Mouse (Mus musculus) kidney, embryonic 16.5 days (tissue): ENCODE data around the gene Gcnt2. TPM values are rescaled to one million over a fixed set of nuclear protein-coding genes. Genes with fewer than 3 reads are reported as not detected.

Experiments used
- ATAC-seq: fragments of 200-750 bp; cut with Nextera tagmentation; 2 replicates; pipeline ENCODE4 v1.8.0; 2017; ENCODE audit warnings: moderate TSS enrichment; ENCODE audit not compliant: low FRiP score, low TSS enrichment
- H3K27ac ChIP-seq: fragments of 300-500 bp; sonication (generic); 2 replicates; pipeline ENCODE4 v1.5.1; 2014; ENCODE audit warnings: low read length
- H3K27me3 ChIP-seq: fragments of 300-500 bp; sonication (generic); 2 replicates; pipeline ENCODE4 v1.6.1; 2014; ENCODE audit warnings: low read length, control low read depth, mixed read lengths; ENCODE audit not compliant: insufficient read depth
- H3K36me3 ChIP-seq: fragments of 300-500 bp; sonication (generic); 2 replicates; pipeline ENCODE4 v1.6.1; 2014; ENCODE audit warnings: low read length, control low read depth, mixed read lengths; ENCODE audit not compliant: insufficient read depth
- H3K4me1 ChIP-seq: fragments of 300-500 bp; sonication (generic); 2 replicates; pipeline ENCODE4 v1.6.1; 2014; ENCODE audit warnings: low read length, control low read depth, mixed read lengths; ENCODE audit not compliant: insufficient read depth
- H3K4me2 ChIP-seq: fragments of 300-500 bp; sonication (generic); replicated peaks from 2 replicates; pipeline ENCODE4 v1.6.1; 2014; ENCODE audit warnings: low read depth, low read length
- H3K4me3 ChIP-seq: fragments of 300-500 bp; sonication (generic); 2 replicates; pipeline ENCODE4 v1.5.1; 2014; ENCODE audit warnings: mild to moderate bottlenecking, low read length
- H3K9ac ChIP-seq: fragments of 300-500 bp; sonication (generic); replicated peaks from 2 replicates; pipeline ENCODE4 v1.6.1; 2014; ENCODE audit warnings: low read length
- H3K9me3 ChIP-seq: fragments of 300-500 bp; sonication (generic); 2 replicates; pipeline ENCODE4 v1.6.1; 2016; ENCODE audit warnings: low read length, control low read depth
- WGBS: fragments of 180-500 bp; shearing (Covaris S2); extraction: QIAGEN DNeasy Blood & Tissue Kit; methylation state at CpG from one replicate; pipeline ENCODE4 v1.1.7; 2014; 5-methylcytosine and 5-hydroxymethylcytosine counted together
- polyA plus RNA-seq: library from polyadenylated mRNA; unstranded; fragments of >200 nt; fragmentation: Nextera tagmentation; extraction: Ambion mirVana; gene quantifications from 2 replicates; pipeline ENCODE4 v1.2.1, GENCODE M21; 2015

Gcnt2 gene
- polyA plus RNA-seq, 1 experiment from 2014 or later: 5.9 TPM

DNA sequence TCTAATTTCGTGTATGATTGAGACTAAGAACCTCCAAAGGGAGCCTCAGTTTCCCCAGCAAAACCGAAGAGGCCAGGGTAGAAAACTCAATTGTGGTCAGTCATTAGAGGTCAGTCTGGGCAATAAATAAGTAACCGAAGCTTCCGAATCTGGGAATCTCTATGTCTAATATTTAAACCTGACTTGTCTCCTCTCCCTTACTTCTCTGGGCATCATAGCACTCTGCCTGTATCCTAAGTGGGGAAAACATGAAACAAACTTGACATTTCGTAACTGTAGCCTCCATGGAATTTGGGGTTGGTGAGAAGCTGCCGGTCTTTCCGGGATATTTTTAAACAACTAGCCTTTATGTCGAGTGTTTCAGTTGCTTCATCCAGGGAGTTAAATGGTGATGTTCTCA lies 329 bp upstream of the Gcnt2 start:
- no peak for ATAC-seq
- Histone ChIP-seq H3K4me2 (peak overlapping the region; percentile 64), H3K4me1 (peaks cover 22% of the 10 kb centered on the region), H3K9me3 (no peaks in the 10 kb centered on the region), H3K9ac (peak overlapping the region; percentile 59; the same call in 1 of the 2 replicates), H3K27me3 (no peaks in the 10 kb centered on the region), H3K36me3 (no peaks in the 10 kb centered on the region), H3K4me3 (peak overlapping the region; percentile 48; the same call in 1 of the 2 replicates), H3K27ac (peak overlapping the region; percentile 65)
- whole genome bisulfite sequencing: 54% methylated on average over 8 of the region's 8 CpGs

DNA sequence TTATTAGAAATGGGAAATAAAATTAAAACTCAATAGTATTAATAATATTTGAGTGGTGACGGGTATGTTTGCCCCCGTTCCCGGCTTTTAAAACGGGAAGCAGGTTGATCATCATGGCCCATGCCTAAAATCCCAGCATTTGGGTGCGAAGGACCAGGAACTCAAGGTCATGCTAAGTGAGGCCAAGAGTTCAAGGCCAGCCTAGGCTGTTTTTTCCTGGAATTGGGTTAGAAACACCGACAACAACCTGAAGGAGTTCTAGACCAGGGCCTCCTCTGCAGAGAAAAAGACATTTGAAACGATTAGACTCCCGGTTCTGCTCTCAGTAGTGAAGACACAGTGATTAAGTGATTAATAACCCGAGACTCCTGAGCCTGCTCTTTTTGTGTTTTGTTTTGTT lies 3.5 kb downstream of the Gcnt2 start:
- H3K4me2 ChIP-seq: no peak overlapping the region
- ATAC-seq: no peak
- H3K4me1 ChIP-seq: peaks cover 13% of the 10 kb centered on the region
- WGBS: 82% methylated on average over 9 of the region's 9 CpGs
- H3K27ac ChIP-seq: no peak overlapping the region
- no peaks in the 10 kb centered on the region for H3K9me3 ChIP-seq
- H3K27me3 ChIP-seq: no peaks in the 10 kb centered on the region
- H3K9ac ChIP-seq: no peak overlapping the region
- H3K36me3 ChIP-seq: no peaks in the 10 kb centered on the region
- no peak overlapping the region for H3K4me3 ChIP-seq

DNA sequence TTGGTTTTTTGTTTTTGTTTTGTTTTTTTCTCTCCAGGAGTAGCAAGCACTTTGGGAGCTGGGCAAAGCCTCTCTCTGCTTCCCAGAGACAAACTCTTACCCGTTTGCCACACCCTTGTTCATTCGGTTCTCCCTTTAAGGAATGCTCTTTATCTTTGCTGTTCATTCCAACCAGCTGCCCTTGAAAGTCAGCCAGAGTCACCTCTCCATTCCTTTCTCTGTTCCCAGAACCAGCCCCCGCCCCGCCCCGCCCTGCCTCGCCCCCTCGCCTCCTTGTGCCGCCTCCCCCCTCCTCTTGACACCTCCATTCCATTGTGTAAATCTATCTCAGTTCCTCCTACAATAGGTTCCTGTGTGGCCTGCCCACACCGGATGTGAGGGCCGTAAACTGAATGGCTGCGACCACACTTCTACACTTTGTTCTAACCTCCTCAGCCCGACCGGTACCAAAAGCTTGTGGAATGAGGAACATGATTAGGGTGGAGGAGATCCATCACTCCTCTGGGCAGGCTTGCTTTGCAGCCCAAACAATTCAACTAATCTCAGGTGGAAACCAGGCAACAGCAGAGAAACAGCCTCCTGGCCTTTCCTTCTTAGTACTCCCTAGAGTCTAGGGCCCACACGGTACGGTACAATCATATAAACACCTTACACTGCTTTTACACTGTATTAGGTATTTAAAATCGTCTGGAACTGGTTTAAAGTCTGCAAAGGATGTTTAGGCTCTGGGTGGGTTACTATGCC lies 9.5 kb downstream of the Gcnt2 start:
- Histone ChIP-seq H3K36me3 (no peaks in the 10 kb centered on the region), H3K9me3 (peaks cover 4% of the 10 kb centered on the region; the same call in 1 of the 2 replicates), H3K27me3 (no peaks in the 10 kb centered on the region), H3K4me3 (no peak overlapping the region), H3K27ac (peak overlapping the region; percentile 83), H3K4me1 (peaks cover 16% of the 10 kb centered on the region), H3K9ac (peak overlapping the region; percentile 43), H3K4me2 (peak overlapping the region; percentile 35)
- 9% methylated on average over 16 of the region's 16 CpGs for WGBS
- peak; percentile 75 for ATAC-seq

DNA sequence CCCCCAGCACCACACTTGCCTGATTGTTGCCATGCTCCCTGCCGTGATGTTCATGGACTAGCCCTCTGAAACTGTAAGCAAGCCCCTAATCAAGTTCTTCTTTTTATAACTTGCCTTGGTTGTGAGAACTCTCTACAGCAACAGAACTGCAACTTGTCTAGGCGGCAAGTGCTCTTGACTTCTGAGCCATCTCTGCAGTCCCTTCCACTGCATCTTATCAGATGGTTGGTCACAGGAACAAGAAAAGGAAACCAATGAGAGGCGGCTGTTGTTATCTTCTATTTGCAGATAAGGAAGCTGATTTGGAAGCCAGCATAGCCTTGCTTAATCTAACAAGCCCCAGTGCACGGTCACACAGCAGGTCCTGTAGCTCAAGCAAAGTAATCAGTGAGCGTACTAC lies 14.5 kb downstream of the Gcnt2 start:
- Histone ChIP-seq H3K27ac (no peak overlapping the region), H3K27me3 (no peaks in the 10 kb centered on the region), H3K4me3 (no peak overlapping the region), H3K36me3 (no peaks in the 10 kb centered on the region), H3K4me1 (peaks cover 13% of the 10 kb centered on the region), H3K9me3 (peaks cover 4% of the 10 kb centered on the region; the same call in 1 of the 2 replicates), H3K9ac (no peak overlapping the region), H3K4me2 (no peak overlapping the region)
- ATAC-seq: no peak
- WGBS: 82% methylated on average over 5 of the region's 5 CpGs

DNA sequence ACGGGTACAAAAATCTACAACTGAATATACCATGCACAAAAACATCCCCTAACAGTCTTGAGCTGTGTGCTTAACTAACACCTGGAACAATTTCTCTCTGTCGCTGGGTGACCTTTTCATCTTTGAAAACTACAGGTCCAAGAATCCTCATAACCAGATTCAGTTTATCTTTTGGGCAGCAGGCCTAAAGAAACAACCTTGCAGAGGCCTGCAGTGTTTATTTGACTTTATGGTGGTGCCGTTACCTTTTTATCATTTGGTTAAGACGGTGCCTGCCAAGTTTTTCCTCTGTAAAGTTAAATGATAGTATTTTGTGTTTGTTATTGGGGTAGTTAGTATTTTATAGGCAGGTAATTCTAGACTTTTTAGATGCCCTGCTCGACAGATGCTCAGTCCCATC lies 15.9 kb downstream of the Gcnt2 start:
- Histone ChIP-seq H3K27ac (no peak overlapping the region), H3K4me2 (no peak overlapping the region), H3K9me3 (peaks cover 4% of the 10 kb centered on the region; the same call in 1 of the 2 replicates), H3K9ac (no peak overlapping the region), H3K27me3 (no peaks in the 10 kb centered on the region), H3K4me3 (no peak overlapping the region), H3K4me1 (0 out of 2 replicates have a peak, but pooled peaks cover 8% of the 10 kb centered on the region), H3K36me3 (no peaks in the 10 kb centered on the region)
- ATAC-seq: no peak
- 54% methylated on average over 5 of the region's 5 CpGs for WGBS

DNA sequence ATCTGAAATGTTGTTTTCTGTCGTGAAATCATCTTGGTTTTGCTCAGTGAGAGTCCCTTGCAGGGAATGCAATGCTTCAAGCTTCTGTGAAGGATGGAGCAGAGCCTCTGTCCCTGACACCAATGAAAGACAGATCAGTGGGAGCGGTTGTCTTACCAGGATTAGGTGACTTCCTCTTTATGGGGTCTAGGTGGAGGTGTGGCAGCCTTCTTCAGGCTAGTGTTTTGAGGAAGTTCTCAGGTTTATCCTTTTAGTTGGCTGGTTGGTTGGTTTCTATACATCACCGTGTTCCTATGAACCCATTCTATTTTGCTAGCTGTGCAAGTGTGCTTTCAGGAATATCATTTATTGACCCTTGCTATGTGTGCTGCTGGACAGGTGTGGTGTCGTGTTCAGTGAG lies 18.0 kb downstream of the Gcnt2 start:
- no peaks in the 10 kb centered on the region for H3K27me3 ChIP-seq
- 0 out of 2 replicates have a peak, but pooled peaks cover 4% of the 10 kb centered on the region for H3K4me1 ChIP-seq
- no peak overlapping the region for H3K27ac ChIP-seq
- H3K9me3 ChIP-seq: peaks cover 4% of the 10 kb centered on the region; the same call in 1 of the 2 replicates
- H3K36me3 ChIP-seq: no peaks in the 10 kb centered on the region
- WGBS: 77% methylated on average over 4 of the region's 4 CpGs
- ATAC-seq: no peak
- H3K4me3 ChIP-seq: no peak overlapping the region
- H3K9ac ChIP-seq: no peak overlapping the region
- H3K4me2 ChIP-seq: no peak overlapping the region

DNA sequence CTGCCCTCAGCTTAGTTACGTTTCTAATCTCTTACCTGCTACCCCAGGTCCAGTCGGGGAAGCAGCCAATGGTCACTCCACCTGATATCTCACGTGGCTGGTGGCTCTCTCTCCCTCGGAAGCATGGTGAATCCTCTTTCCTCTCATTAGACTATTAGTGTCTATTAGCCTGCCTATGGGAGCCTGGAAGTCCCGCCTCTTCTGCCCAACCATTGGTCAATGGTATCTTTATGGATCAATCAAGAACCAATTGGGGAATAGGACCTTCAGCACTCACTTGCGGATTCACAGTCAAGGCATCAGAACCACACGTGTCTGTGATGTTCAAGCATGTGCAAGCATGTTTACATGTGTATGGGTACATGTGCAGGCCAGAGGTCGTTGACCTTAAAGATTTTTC lies 21.0 kb downstream of the Gcnt2 start:
- H3K36me3 ChIP-seq: no peaks in the 10 kb centered on the region
- no peak overlapping the region for H3K27ac ChIP-seq
- no peak for ATAC-seq
- no peak overlapping the region for H3K4me2 ChIP-seq
- H3K27me3 ChIP-seq: no peaks in the 10 kb centered on the region
- H3K9me3 ChIP-seq: no peaks in the 10 kb centered on the region
- no peak overlapping the region for H3K4me3 ChIP-seq
- 84% methylated on average over 8 of the region's 8 CpGs for WGBS
- 0 out of 2 replicates have a peak, but pooled peaks cover 4% of the 10 kb centered on the region for H3K4me1 ChIP-seq
- no peak overlapping the region for H3K9ac ChIP-seq

DNA sequence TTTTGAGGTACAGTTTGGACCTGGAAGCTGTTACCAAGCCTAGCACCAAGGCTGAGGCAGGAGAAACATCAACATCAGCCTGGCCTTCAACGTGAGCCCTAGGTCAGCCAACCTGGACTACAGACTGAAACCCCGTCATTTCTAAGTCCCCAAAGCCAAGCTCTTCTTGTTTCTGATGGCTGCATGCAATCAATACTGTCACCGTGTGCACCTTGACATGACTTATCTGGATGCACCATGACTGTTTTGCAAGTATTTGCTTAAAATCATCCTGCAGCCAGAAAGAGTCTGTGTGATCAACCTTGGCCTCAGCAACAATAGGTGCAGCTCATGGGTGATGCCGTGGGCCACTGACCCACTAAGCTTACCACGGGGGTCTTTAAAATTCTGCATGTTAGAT lies 23.1 kb downstream of the Gcnt2 start:
- H3K4me1 ChIP-seq: peaks cover 22% of the 10 kb centered on the region
- no peak overlapping the region for H3K4me2 ChIP-seq
- no peak overlapping the region for H3K27ac ChIP-seq
- ATAC-seq: no peak
- no peaks in the 10 kb centered on the region for H3K27me3 ChIP-seq
- WGBS: 72% methylated on average over 5 of the region's 5 CpGs
- no peaks in the 10 kb centered on the region for H3K36me3 ChIP-seq
- H3K9me3 ChIP-seq: no peaks in the 10 kb centered on the region
- H3K9ac ChIP-seq: no peak overlapping the region
- H3K4me3 ChIP-seq: no peak overlapping the region

DNA sequence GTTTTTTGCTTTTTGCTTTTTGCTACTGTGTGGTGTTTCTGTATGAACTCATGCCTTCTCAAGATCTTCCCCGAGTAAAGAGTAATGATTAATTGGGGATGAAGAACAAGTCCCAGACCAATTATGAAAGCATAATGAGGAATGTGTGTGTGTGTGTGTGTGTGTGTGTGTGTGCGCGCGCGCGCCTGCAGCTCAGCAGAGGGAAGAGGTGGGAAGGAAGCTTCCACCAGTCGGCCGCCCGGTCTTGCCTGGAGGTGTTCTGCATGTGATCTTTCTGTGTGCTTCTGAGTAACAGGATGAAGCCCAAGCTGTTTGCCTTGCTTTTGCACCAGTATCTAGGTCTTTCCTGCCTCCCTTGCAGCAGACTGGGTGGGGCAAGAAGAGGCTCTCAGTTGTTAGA lies 24.3 kb downstream of the Gcnt2 start:
- WGBS: 73% methylated on average over 9 of the region's 9 CpGs
- no peaks in the 10 kb centered on the region for H3K9me3 ChIP-seq
- H3K4me2 ChIP-seq: no peak overlapping the region
- peaks cover 29% of the 10 kb centered on the region for H3K4me1 ChIP-seq
- H3K4me3 ChIP-seq: no peak overlapping the region
- H3K36me3 ChIP-seq: no peaks in the 10 kb centered on the region
- no peak overlapping the region for H3K9ac ChIP-seq
- H3K27me3 ChIP-seq: no peaks in the 10 kb centered on the region
- no peak for ATAC-seq
- H3K27ac ChIP-seq: no peak overlapping the region

DNA sequence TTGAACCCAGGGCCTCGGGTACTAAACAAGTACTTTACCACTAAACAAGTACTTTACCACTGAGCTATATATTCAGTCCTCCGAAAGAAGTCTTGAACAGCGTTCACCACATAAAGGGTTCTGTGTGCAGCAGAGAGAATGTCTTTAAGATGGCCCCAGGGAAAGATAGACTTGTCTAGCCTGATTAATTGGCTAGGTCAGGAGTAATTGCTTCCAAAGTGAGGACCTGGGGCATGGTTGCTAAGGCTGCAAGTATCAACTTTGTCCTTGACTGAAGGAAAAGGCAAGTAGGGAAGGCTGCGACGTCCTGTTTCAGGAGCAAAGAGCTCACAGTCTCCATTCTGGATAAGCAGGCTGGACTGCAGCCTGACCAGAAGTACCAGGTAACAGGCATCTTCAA lies 25.3 kb downstream of the Gcnt2 start:
- no peak for ATAC-seq
- 51% methylated on average over 5 of the region's 5 CpGs for WGBS
- Histone ChIP-seq H3K9ac (no peak overlapping the region), H3K36me3 (no peaks in the 10 kb centered on the region), H3K4me2 (no peak overlapping the region), H3K27ac (no peak overlapping the region; the same call in 1 of the 2 replicates), H3K27me3 (no peaks in the 10 kb centered on the region), H3K9me3 (no peaks in the 10 kb centered on the region), H3K4me1 (peaks cover 30% of the 10 kb centered on the region), H3K4me3 (no peak overlapping the region)
